Mouse (Mus musculus): ENCODE measurements around the gene Vipas39. TPM values are rescaled to one million over a fixed set of nuclear protein-coding genes. Genes with fewer than 3 reads are reported as not detected.
"Not testable (repeated sequence)": the region's sequence is repeated elsewhere in the genome, so short reads cannot be mapped to it uniquely, and the experiment has no call there.

Vipas39 gene
- 42.4 and 46.1 TPM in 2 replicates for polyA plus RNA-seq (2014; fragmentation: Nextera tagmentation; extraction: Ambion mirVana)

DNA sequence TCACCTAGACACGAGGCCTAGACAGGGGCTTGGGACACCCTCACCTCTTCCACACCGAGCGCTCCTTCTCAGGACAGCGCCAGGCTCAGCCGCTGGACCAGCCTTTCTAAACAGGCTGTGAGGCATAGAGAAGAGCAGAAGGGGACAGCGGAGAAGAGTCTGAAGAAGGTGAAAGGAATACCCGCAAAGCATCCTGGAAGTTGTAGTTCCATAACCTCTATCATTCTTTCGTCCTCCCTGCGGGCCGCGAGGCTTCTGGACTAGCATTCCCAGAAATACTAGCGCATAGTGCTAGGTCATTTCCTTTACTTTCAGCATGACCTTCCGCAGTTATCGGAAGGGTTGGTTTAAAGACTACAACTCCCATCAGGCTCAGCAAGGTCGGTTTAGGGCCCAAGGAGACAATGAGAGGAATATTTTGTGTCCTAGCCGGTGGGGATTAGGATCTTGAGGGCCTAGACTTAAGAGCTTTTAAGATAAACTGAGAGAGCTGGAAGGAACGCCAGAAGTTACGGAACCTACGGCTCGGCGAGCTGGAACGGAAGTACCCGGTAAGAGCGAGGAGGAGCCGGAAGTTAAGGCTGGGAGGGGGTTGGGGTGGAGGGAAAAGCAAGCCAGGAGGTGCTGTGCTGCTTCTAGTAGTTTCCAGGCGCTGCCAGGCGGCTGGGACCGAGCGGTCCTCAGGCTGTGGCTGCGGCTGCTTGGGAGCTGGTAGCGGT, at the start of gene Vipas39, which contains the start of gene Ahsa1:
TSS of gene Vipas39 (minus strand) at position 149 of the 719 bp plus-strand sequence.
TSS of gene Ahsa1 (plus strand) at position 372 of the 719 bp plus-strand sequence.
- 0 out of 2 replicates have a peak, but pooled peaks cover 13% of the 10 kb centered on the region for H3K4me1 ChIP-seq (ENCODE audit: insufficient read depth)
- WGBS: under 1% methylated on average over 31 of the region's 31 CpGs
- peak within 1 kb of the TSS; percentile 89 for H3K9ac ChIP-seq
- H3K9me3 ChIP-seq (ENCODE audit: low read depth, low read length): no peaks in the 10 kb centered on the region
- H3K4me3 ChIP-seq (ENCODE audit: low read depth, low read length): peak within 1 kb of the TSS; percentile 84
- peaks cover 40% of the 10 kb centered on the region for H3K36me3 ChIP-seq (ENCODE audit: insufficient read depth)
- TF ChIP-seq CTCF (IDR thresholded peaks at IDR 0.05; ENCODE audit: low read depth): peak; percentile 52
- peak; percentile 98 for ATAC-seq (ENCODE audit: insufficient read depth)
- no peaks in the 10 kb centered on the region for H3K27me3 ChIP-seq (ENCODE audit: insufficient read depth, low read length)
- H3K27ac ChIP-seq (ENCODE audit: low read depth): peak within 1 kb of the TSS; percentile 89
- peak within 1 kb of the TSS; percentile 82 for H3K4me2 ChIP-seq
- peak; percentile 97 for DNase-seq

GRCm38 (mm10) chr12:87313098-87313497, 47.0 kb upstream of the Vipas39 start:
- Histone ChIP-seq H3K9me3 (ENCODE audit: low read depth, low read length) (no peaks in the 10 kb centered on the region), H3K4me3 (ENCODE audit: low read depth, low read length) (no peak overlapping the region), H3K9ac (no peak overlapping the region), H3K27ac (ENCODE audit: low read depth) (no peak overlapping the region), H3K36me3 (ENCODE audit: insufficient read depth) (peaks cover 33% of the 10 kb centered on the region), H3K4me2 (no peak overlapping the region), H3K4me1 (ENCODE audit: insufficient read depth) (no peaks in the 10 kb centered on the region), H3K27me3 (ENCODE audit: insufficient read depth, low read length) (no peaks in the 10 kb centered on the region)
- no peak for ATAC-seq (ENCODE audit: insufficient read depth)
- no peak for DNase-seq
- no peak for TF ChIP-seq CTCF (IDR thresholded peaks at IDR 0.05; ENCODE audit: low read depth)
- WGBS: 78% methylated on average over 2 of the region's 2 CpGs

- not testable (repeated sequence) for H3K27ac ChIP-seq (ENCODE audit: low read depth); H3K9me3 ChIP-seq (ENCODE audit: low read depth, low read length); H3K4me2 ChIP-seq; H3K4me3 ChIP-seq (ENCODE audit: low read depth, low read length); H3K9ac ChIP-seq; H3K27me3 ChIP-seq (ENCODE audit: insufficient read depth, low read length); ATAC-seq (ENCODE audit: insufficient read depth); H3K4me1 ChIP-seq (ENCODE audit: insufficient read depth); DNase-seq
- 72% methylated on average over 4 of the region's 4 CpGs for WGBS
- H3K36me3 ChIP-seq (ENCODE audit: insufficient read depth): peaks cover 22% of the 10 kb centered on the region
Observed at GRCm38 (mm10) chr12:87306584-87306844, 40.5 kb upstream of the Vipas39 start.

- H3K9ac ChIP-seq: no peak overlapping the region
- no peak overlapping the region for H3K4me3 ChIP-seq (ENCODE audit: low read depth, low read length)
- ATAC-seq (ENCODE audit: insufficient read depth) (no peak), DNase-seq (peak; percentile 34)
- H3K27me3 ChIP-seq (ENCODE audit: insufficient read depth, low read length): no peaks in the 10 kb centered on the region
- H3K27ac ChIP-seq (ENCODE audit: low read depth): no peak overlapping the region
- H3K9me3 ChIP-seq (ENCODE audit: low read depth, low read length): no peaks in the 10 kb centered on the region
- peaks cover 20% of the 10 kb centered on the region for H3K36me3 ChIP-seq (ENCODE audit: insufficient read depth)
- WGBS: 30% methylated on average over 13 of the region's 13 CpGs
- no peak overlapping the region for H3K4me2 ChIP-seq
- TF ChIP-seq CTCF (IDR thresholded peaks at IDR 0.05; ENCODE audit: low read depth): no peak
- no peaks in the 10 kb centered on the region for H3K4me1 ChIP-seq (ENCODE audit: insufficient read depth)
Observed at GRCm38 (mm10) chr12:87305767-87306583, 39.9 kb upstream of the Vipas39 start.

DNA sequence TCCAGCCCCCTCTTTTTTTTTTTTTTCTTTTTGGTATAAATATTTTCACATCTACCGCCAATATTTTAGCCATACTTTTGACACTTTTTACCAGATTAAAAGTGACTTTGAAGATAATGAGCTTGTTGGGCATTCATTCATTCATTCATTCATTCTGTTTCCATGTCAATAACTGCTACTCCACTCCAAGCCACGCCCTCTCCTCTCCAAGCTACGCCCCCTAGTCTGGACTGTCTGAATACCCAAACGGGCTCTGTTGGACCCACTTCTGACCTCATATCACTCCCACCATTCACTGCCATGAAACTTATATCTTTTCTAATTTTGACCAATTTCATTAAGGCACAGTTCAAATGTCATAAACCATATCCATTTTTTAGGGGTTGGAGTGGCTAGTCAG, 35.1 kb upstream of the Vipas39 start:
- Histone ChIP-seq H3K4me3 (ENCODE audit: low read depth, low read length) (no peak overlapping the region), H3K36me3 (ENCODE audit: insufficient read depth) (no peaks in the 10 kb centered on the region), H3K4me1 (ENCODE audit: insufficient read depth) (no peaks in the 10 kb centered on the region), H3K9ac (no peak overlapping the region), H3K27me3 (ENCODE audit: insufficient read depth, low read length) (peaks cover 13% of the 10 kb centered on the region; the same call in 1 of the 2 replicates), H3K27ac (ENCODE audit: low read depth) (no peak overlapping the region), H3K9me3 (ENCODE audit: low read depth, low read length) (no peaks in the 10 kb centered on the region), H3K4me2 (no peak overlapping the region; the same call in 1 of the 2 replicates)
- 39% methylated on average over 4 of the region's 4 CpGs for WGBS
- no peak for ATAC-seq (ENCODE audit: insufficient read depth)
- no peak for DNase-seq
- no peak for TF ChIP-seq CTCF (IDR thresholded peaks at IDR 0.05; ENCODE audit: low read depth)

GRCm38 (mm10) chr12:87300441-87300690, 34.3 kb upstream of the Vipas39 start:
- DNase-seq (no peak), ATAC-seq (ENCODE audit: insufficient read depth) (no peak)
- H3K27ac ChIP-seq (ENCODE audit: low read depth): no peak overlapping the region
- WGBS: 1% methylated on average over 9 of the region's 9 CpGs
- peak overlapping the region; percentile 68 for H3K9ac ChIP-seq
- TF ChIP-seq CTCF (IDR thresholded peaks at IDR 0.05; ENCODE audit: low read depth): no peak
- no peaks in the 10 kb centered on the region for H3K36me3 ChIP-seq (ENCODE audit: insufficient read depth)
- peaks cover 13% of the 10 kb centered on the region; the same call in 1 of the 2 replicates for H3K27me3 ChIP-seq (ENCODE audit: insufficient read depth, low read length)
- H3K4me2 ChIP-seq: peak overlapping the region; percentile 98
- H3K4me1 ChIP-seq (ENCODE audit: insufficient read depth): no peaks in the 10 kb centered on the region
- no peaks in the 10 kb centered on the region for H3K9me3 ChIP-seq (ENCODE audit: low read depth, low read length)
- peak overlapping the region; percentile 70 for H3K4me3 ChIP-seq (ENCODE audit: low read depth, low read length)

Data from lung, embryonic 14.5 days (tissue).